Mouse (Mus musculus) megakaryocyte, adult 5-6 weeks (primary cell): ENCODE data around the gene Zfp119b. TPM values are rescaled to one million over a fixed set of nuclear protein-coding genes. Genes with fewer than 3 reads are reported as not detected.
A peak's percentile ranks its signal among the peaks of the same experiment; 100 is the strongest.

Source experiments
- ATAC-seq: 2 replicates; pipeline ENCODE4 v1.8.0; 2016; ENCODE audit warnings: mild to moderate bottlenecking, inconsistent platforms; ENCODE audit not compliant: poor library complexity, severe bottlenecking
- total RNA-seq, 2 experiments: library from RNA; stranded (forward) in 1 of 2; stranded (reverse) in 1 of 2; fragments of 153-499, 151-499 nt in 1 of 2; fragments of 221-1000, 200-1000 nt in 1 of 2; gene quantifications; 2 replicates each; pipeline versions ENCODE4 v1.2.3 to v1.2.4; 2015 to 2017

The Zfp119b gene
- total RNA-seq, 2 experiments from 2014 or later: 7.0 to 12.0 TPM

DNA sequence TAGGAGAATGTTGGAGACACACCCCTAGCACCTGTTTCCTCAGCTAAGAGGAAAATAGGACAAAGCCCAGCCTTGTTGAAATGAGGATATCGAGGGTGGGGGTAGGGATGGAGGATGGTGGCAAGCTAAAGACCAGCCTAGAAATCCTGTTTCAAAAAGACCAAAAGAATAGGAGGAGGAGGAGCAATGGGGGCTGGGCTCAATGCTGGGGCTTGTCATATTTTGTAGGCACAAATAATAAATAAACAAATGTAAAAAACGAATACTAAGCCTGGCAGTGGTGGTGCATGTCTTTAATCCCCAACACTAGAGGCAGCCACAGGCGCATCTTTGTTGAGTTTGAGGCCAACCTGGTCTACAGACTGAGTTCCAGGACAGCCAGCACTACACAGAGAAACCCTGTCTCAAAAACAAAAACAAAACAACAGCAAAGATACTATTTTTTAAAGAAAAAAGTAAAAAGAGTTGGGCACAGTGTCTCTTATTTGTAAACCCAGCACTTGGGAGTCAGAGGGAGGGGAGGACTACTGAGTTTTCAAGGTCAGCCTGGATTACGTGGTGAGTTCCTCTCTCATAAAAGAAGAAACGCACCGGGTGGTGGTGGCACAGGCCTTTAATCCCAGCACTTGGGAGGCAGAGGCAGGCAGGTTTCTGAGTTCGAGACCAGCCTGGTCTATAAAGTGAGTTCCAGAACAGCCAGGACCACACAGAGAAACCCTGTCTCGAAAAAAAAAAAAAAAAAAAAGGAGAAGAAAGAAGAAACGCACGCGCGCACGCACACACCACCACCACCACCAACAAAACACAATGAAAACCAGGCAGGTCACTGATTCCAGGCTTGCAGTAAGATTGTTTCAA, 8.7 kb upstream of the Zfp119b start:
- ATAC-seq: no peak

DNA sequence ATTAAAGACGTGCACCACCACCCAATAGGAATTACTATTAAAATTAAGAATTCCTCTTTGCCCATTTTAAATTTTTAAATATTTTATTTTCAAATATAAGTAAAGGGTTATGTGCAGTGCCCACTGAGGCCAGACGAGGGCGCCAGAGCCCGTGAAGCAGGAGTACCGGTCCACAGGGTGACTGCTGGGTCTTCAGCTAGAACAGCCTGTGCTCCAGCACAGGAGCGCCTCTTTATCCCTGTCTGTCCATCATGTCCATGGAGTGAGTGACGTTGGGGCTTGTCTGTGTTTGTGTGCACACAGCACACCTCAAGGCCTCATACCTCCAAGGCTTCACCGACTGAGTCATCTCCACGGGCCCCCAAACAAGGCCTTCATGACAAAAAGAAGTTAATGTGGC, 7.9 kb upstream of the Zfp119b start:
- ATAC-seq: peak; percentile 36

- no peak for ATAC-seq
Measured at GRCm38 (mm10) chr17:55956591-55956990, 7.3 kb upstream of the Zfp119b start.

DNA sequence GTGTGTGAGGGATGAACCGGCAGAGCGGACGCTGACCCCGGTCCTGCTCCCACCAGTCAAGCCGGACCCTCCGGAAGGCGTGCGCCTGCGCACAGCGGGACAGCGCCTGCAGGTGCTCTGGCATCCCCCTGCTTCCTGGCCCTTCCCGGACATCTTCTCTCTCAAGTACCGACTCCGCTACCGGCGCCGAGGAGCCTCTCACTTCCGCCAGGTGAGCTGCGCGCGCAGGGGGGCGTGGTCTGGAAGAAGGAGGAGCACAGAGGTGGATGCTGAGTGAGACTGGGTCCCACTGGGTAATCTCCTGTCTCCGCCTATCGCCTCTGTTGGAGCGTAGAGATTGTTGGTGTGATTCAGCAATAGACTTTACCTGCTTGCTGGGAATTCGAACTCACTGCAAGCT, 6.8 kb upstream of the Zfp119b start:
- ATAC-seq: no peak

GRCm38 (mm10) chr17:55954229-55954628, 4.9 kb upstream of the Zfp119b start:
- no peak for ATAC-seq

GRCm38 (mm10) chr17:55953751-55954150, 4.5 kb upstream of the Zfp119b start:
- ATAC-seq: no peak

DNA sequence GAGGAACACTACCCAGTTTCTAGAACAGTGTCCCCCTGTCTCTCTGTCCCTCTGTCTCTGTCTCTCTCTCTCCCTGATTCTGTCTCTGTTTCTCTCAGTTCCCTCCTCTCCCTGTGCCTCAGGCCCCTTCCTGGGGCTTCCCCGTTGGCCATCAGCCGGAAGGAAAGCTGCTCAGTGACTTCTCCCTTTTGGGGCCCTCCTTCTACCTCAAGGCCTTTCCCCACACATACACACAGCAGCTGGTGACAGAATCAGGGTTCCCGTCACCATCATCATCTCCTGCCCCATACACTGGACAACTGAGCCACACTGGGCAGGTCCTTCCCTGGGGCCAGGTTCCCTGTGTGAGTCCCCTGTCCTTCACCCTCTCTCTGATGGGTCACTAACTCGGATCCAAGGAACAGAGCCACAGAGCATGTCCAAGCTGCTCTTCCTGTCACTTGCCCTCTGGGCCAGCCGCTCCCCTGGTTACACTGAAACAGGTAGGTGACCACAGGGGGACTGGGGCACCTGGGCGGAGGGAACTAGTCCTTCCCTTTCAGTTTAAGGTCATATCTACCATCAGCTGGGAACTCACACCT, 3.2 kb upstream of the Zfp119b start, which contains the start of gene Ebi3:
Ebi3 (plus strand) TSS at position 194 of the 581 bp plus-strand sequence.
- peak; percentile 92 for ATAC-seq

DNA sequence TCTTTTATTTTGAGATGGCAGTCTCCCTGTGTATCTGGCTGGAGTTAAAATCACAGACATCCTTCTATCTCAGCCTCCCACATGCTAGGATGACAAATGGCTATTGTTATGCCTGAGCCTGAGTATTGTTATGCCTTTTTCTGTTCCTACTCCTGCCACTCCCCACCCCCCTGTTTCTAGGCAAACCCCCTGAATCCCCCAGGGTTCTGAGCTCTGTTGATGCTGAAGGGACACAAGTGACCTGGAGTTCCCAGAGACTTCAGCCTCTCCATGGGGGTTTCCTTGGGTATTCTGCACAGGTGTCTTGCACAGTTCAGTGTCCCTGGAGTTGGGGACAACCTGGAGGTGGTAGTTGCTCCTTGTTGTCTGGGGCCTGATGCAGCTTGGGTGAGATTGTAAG, 2.7 kb upstream of the Zfp119b start:
- no peak for ATAC-seq

GRCm38 (mm10) chr17:55950601-55951000, 1.3 kb upstream of the Zfp119b start:
- no peak for ATAC-seq

GRCm38 (mm10) chr17:55948647-55949046, 653 bp downstream of the Zfp119b start:
- ATAC-seq: no peak

- ATAC-seq: no peak
Measured at GRCm38 (mm10) chr17:55945696-55946095, 3.6 kb downstream of the Zfp119b start.

DNA sequence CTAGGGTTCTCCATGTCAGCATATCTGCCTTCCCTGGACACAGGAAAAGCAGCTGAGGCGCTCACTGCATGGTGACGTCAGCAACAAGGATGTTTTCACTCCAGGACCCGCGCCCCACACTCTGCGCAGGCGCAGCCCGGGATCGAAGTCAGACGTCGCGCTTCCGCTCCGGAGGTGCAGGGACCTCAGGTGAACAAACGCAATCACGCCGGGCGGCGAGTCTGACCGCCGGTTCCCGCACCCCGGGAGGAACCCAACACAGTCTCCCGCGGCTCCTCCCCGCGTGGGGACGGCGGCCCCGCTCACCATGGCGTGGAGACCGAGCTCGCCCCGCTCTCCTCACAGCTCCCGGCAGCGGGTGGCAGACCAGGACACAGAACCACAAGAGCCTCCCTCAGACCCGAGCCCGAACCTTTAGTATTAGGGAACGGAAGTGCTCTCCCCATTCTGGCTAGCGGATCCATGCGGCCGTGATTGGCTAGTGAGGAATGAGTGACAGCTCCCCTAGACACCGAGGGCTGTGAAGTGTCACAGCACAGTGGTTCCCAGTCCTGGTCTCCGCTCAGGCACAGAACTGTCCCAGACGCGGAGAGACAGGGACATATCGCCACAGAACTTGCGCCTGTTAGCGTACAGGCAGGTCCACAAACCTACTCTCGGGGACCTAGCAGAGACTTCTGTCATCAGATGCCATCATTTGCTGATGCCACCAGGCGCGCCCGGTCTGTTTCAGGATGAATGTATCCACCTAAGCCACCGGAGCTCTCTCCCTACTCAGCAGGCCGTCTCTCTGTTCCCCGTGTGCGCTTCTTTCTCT, 4.2 kb downstream of the Zfp119b start:
- peak; percentile 94 for ATAC-seq

DNA sequence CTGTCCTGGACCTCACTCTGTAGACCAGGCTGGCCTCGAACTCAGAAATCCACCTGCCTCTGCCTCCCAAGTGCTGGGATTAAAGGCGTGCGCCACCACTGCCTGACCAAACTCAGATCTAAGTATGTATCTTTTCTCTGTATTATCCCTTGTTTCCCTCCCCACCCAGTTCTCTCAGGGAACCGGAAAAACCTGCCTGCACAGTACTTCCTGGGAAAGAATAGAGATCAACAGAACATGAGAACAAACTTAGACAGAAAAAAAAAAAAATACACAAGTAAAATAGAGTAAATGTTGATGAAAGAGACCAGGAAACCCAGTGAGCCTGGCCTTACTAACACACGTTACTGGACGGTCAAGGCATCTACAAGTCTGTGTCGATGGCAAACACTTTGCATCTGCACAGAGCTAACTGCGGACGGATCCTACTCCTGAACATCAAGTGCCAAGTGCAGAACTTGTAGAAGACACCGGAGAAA, 4.9 kb downstream of the Zfp119b start:
- ATAC-seq: peak; percentile 28; the same call in 1 of the 2 replicates

DNA sequence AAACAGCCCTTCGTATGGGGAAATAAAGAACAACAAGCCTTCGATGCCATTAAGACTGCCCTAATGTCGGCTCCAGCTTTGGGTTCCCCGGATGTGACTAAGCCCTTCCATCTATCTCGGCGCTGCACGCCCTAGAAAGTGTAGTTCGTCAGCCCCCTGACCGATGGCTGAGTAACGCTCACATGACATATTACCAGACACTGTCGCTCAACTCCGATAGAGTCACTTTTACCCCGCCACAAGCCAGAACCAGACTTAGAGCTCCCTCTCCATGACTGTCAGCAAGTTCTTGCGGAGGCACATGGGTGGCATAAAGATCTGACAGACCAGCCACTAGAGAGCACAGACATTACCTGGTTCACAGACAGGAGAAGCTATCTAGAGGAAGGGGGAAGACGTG, 16.1 kb downstream of the Zfp119b start:
- no peak for ATAC-seq

GRCm38 (mm10) chr17:55932635-55933034, 16.7 kb downstream of the Zfp119b start:
- ATAC-seq: no peak

DNA sequence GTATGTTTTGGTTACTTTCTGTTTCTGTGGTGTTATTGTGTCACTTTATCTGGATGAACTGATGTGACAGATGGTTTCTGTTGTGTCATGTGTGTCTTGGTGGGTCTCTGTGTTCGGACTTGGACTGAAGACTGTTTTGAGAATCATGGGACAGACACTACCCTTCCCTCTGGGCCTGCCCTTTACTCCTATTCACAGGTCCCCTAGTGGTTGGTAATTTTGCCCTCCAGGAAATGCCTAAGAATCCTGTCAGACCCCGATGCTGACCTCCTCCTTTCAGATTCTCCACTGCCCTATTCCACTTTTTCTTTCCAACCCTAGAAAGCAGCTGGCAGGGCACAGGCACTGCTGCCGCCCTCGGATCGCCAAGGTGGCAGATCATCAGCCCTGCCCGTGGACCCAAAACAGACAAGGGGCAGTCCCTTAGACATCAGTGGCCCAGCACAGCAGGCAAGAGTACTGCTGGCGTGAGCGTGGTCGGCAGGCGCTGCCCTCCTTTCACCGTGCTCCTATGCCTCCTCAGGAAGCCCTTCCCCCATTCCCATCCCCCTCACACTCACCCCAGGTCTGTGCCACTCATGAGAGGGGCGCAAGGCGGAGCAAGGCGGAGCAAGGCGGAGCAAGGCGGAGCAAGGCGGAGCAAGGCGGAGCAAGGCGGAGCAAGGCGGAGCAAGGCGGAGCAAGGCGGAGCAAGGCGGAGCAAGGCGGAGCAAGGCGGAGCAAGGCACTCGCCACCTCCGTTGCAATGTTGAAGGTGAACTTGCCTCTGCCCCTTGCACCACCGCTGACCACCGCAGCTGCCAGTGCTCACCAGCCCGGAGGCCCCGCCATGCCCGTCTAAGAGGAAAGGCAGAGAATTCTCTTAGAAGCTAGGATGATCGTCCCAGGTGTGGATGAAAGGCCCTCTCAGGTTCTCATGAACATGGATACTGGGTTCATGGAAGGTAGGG, 17.5 kb downstream of the Zfp119b start:
- peak; percentile 95 for ATAC-seq

DNA sequence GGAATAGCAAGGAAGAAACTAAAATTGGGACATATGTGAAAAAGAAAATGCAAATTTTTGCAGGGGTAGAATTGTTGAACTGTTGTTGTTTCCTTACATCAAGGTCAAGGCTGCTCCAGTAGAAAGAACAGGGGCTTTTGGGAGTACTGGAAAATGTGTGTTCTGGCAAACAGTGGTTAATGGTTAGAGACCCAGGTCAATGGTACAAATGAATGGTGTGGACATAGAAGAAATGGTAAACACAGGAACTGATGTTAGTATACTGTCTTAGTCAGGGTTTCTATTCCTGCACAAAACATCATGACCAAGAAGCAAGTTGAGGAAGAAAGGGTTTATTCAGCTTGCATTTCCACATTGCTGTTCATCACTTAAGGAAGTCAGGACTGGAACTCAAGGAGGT, 42.6 kb downstream of the Zfp119b start:
- ATAC-seq: no peak

- ATAC-seq: no peak
Measured at GRCm38 (mm10) chr17:55904131-55904530, 45.2 kb downstream of the Zfp119b start.

DNA sequence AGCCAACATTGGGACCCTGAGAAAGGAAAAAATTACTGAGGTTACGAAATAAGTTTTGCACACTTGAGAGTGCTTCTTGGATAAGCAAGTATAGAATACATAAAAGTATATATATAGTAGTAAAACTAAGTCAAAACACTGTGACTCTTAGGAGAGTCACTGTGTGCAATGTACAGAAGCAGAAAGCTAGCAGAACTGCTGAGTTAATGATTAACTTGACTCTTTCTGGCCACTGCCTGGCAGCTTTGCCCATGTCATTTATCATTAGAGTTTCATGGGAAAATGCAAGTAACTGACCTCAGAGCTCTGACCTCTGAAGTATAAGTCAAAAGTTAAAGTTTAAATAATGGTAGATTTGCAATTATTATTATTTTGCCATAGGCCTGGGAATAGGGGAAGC, 45.6 kb downstream of the Zfp119b start:
- no peak for ATAC-seq

GRCm38 (mm10) chr17:55903087-55903486, 46.2 kb downstream of the Zfp119b start:
- no peak for ATAC-seq
